Mouse (Mus musculus): ENCODE results near the gene Stk39.

The Stk39 gene

DNA sequence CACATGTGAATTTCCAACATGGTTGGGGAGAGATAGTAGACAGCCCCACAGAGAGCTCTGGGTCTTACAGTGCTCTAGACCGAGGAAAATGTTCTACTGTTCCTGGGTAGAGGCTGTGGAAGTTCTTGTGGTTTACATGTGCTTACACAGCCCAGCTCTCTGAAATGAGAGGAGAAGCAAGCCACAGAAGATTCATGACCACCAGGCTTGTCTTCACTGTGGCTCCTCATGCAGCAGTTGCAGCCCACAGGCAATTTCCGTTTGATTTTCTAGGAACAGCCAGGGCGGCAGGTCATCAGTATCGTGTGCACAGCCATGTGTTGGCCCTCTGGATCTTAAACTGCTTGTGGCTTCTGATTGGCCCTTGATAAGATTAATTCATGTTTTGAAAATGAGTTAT is 252.2 kb downstream of the Stk39 start:
- no peak for DNase-seq

DNA sequence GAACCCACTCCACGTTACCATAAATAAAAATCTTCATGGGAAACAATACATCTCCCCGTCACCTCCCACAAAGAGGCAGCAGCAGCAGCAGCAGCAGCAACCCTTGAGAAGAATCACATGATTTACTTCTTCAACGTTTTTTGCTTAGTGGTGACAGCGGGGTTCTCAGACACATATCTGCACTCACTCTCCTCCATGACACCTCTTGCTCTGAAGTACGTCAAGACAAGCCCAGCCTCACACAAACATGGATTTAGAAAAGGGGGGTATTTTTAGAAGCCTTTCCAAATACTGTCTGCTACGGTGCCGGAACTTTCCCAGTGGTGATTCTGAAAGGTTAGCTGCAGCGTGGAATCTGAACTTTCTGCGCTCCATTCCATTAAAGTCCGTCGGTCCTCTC is 256.9 kb downstream of the Stk39 start:
- no peak for DNase-seq

DNA sequence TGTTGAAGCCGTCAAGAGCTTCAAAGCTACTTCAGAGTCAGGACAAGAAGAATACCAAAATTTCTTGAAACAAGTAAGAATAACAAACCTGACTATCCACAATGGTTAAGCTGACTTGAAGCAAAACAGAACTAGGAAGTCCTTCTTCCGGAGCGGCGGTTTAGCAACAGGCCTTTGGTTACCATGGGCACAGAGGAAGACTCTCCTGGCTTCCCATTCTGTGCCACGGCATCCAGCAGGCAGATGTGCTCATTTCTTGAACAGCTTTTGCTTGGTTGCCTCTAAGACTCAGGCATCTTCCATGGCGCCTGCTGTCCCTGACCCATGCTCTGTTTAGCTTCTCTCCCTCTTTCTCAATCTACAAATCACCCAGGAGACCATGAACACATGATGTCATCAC is 257.7 kb downstream of the Stk39 start:
- DNase-seq, result no peak

DNA sequence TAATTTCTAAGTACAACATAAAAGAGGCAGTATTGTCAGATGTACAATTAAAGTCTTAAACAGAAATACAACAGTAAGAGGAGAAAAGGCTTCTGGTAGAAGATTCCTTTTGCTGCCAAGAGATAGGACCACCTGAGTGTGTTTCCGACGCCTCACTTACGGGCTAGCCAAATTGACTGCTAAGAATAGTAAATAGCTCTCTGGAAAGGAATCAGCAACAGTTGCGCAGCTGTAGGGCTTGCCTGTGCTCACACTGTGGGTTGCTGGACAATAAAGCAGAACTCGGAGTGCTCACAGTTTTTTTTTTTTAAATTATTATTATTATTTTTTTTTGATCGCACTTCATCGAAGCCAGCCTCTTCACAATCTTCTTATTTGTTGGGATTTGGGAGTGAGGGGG is 260.6 kb downstream of the Stk39 start:
- DNase-seq, result no peak

- DNase-seq, result no peak
Measured at GRCm38 (mm10) chr2:68196245-68196644, 275.8 kb downstream of the Stk39 start.

DNA sequence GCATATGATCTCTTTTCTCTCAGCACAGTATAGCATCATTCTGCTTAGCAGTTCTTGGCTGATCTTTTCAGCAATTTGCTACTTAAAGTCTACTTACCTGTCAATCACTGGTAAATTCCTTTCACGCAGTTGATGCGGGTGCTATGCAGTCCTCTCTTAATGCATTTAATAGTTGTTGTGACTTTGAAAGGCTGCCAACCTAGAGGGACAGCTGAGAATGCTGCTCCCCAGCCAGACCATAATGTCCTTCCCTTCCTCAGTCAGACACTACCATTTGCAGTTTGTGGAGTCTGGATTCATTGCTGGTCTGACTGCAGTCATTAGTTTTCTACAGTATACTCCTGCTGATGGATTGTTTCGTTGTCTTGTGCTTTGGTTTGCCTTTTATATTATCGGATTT is 277.6 kb downstream of the Stk39 start:
- no peak for DNase-seq

DNA sequence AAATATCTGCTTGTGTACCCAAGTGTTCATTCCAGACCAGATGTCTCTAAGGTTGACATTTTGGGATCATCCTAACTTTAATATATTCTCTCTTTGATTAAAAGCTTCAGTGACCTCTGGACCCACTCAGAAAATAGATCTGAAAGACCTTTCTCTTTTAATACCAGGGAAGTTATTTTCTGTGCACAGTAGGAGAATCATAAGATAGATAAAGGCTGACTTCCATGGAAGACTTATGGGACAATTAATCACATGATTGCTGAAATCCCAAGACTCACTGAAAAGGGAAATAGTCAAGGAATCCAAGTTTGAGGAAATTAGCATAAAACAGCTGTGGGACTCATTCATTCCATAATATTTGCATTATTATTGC is 278.6 kb downstream of the Stk39 start:
- DNase-seq, result no peak

DNA sequence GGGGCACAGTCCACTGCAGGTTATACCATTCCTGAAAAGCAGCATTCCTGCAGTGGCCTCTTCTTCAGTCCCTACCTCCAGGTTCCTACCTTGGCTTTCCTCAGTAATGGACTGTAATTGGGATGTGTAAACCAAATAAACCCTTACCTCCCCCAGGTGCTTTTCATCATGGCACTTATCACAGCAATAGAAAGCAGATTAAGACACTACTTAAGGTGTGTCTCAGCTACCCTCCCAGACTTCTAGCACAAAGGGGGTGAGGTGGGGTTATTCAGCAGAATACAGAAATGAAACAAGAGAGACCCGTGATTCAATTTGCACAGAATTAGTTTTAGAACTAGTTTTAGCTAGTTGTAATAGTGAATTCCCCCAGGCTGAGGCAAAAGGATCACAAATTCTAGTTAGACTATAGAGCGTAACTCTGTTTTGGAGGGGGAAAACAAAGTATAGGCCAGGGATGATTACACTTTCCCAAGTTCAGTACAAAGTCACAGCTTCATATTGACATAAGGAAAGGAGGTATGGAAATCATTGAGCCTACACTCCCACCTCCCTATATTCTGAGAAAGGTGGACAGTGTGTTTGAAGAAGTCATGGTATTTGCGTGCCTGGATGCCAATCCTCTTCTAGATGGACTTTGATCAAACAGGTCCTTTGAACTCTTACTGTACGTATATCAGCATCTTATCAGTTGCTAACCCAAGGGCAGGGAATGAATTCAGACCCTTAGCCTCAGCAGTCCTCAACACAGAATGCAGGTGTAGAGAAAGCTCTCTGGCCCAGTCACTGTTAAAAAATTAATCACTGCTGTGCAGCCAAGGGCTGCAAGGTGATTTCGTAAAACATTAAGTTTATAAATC is 279.2 kb downstream of the Stk39 start:
- no peak for DNase-seq

- DNase-seq, result no peak
Measured at GRCm38 (mm10) chr2:68176425-68176824, 295.6 kb downstream of the Stk39 start.

DNA sequence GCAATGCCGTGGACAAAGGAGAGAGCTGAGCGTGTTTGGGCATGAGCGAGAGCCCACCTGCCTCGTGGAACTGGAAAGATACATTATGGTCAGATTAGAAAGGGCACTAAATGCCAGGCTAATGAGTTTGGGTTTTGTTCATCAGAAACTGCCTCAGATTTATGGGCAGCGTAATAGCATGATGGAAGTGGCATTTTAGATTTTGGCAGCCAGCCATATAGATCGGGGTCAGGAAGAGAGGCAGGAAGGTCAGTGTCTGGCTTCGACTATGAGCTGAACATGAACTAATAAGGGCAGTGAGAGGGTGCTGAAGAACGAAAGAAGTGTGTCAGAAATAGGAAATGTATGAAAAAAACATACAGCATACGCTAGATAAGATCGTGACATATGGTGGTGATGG is 300.8 kb downstream of the Stk39 start:
- DNase-seq, result peak; percentile 9

GRCm38 (mm10) chr2:68162012-68162411 is 310.1 kb downstream of the Stk39 start:
- DNase-seq, result no peak

DNA sequence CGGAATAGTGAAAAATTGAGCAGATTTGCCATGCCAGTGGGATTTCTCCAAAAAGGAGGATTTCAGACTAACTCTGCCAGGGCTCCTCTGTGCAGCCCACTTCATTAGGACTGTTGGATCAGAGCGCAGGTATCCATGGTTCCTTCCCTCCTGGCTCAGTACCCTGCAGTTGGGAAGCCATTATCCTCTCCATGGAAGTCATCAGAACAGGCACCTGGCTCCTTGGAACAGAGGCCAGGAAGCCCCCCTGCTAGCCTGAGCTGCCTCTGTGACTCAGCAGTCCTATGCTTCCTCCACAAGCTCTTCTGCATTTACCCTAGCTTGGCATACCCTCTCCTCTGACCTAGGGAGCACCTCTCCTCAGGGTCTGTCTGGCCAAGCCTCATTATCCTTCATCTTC is 311.5 kb downstream of the Stk39 start:
- no peak for DNase-seq

Data from lung, postnatal 10 days (tissue).